Mouse (Mus musculus) myocyte (in vitro differentiated cells): ENCODE results near the gene Fam163a.

Experiments
- CEBPB ChIP-seq: IDR thresholded peaks from 2 replicates; pipeline ENCODE4 v1.6.1; 2011; ENCODE audit warnings: mild to moderate bottlenecking, moderate library complexity; ENCODE audit not compliant: poor library complexity, insufficient read depth, severe bottlenecking
- E2F4 ChIP-seq: IDR thresholded peaks from one replicate; pipeline ENCODE4 v1.6.1; 2011; ENCODE audit warnings: mild to moderate bottlenecking, control low read depth, moderate library complexity; ENCODE audit not compliant: insufficient read depth
- MAX ChIP-seq: IDR thresholded peaks from one replicate; pipeline ENCODE4 v1.6.1; 2011; ENCODE audit warnings: low read depth, mild to moderate bottlenecking, control low read depth
- MYOD1 ChIP-seq, 3 experiments: IDR thresholded peaks; one replicate each; pipeline ENCODE4 v1.6.1; 2011; ENCODE audit warnings: control low read depth in 2 of 3, low read depth in 2 of 3, mild to moderate bottlenecking in 2 of 3, moderate library complexity in 1 of 3; ENCODE audit not compliant: insufficient read length in 2 of 3, control insufficient read depth in 1 of 3
- MYOG ChIP-seq, 3 experiments: IDR thresholded peaks; one replicate each; pipeline ENCODE4 v1.6.1; 2011; ENCODE audit warnings: control low read depth in 2 of 3, low read depth in 2 of 3, mild to moderate bottlenecking in 2 of 3; ENCODE audit not compliant: insufficient read length in 2 of 3, control insufficient read depth in 1 of 3, insufficient read depth in 1 of 3
- POLR2A ChIP-seq: IDR thresholded peaks from one replicate; pipeline ENCODE4 v1.6.1; 2011; ENCODE audit warnings: low read depth, mild to moderate bottlenecking, control low read depth, moderate library complexity; ENCODE audit not compliant: insufficient read length
- POLR2AphosphoS2 ChIP-seq: IDR thresholded peaks from one replicate; pipeline ENCODE4 v1.6.1; 2011; ENCODE audit warnings: low read depth, control low read depth; ENCODE audit not compliant: insufficient read length
- REST ChIP-seq: IDR thresholded peaks from one replicate; pipeline ENCODE4 v1.6.1; 2011; ENCODE audit warnings: mild to moderate bottlenecking, control low read depth, moderate library complexity; ENCODE audit not compliant: insufficient read depth, insufficient read length
- SRF ChIP-seq: IDR thresholded peaks from one replicate; pipeline ENCODE4 v1.6.1; 2011; ENCODE audit warnings: low read depth; ENCODE audit not compliant: control insufficient read depth, insufficient read length
- TCF12 ChIP-seq: IDR thresholded peaks from one replicate; pipeline ENCODE4 v1.6.1; 2011; ENCODE audit warnings: mild to moderate bottlenecking, control low read depth; ENCODE audit not compliant: poor library complexity, insufficient read depth, severe bottlenecking
- TCF3 ChIP-seq: IDR thresholded peaks from one replicate; pipeline ENCODE4 v1.6.1; 2011; ENCODE audit warnings: low read depth, control low read depth; ENCODE audit not compliant: insufficient read length
- USF1 ChIP-seq: IDR thresholded peaks from one replicate; pipeline ENCODE4 v1.6.1; 2011; ENCODE audit warnings: low read depth, mild to moderate bottlenecking, control low read depth, moderate library complexity

DNA sequence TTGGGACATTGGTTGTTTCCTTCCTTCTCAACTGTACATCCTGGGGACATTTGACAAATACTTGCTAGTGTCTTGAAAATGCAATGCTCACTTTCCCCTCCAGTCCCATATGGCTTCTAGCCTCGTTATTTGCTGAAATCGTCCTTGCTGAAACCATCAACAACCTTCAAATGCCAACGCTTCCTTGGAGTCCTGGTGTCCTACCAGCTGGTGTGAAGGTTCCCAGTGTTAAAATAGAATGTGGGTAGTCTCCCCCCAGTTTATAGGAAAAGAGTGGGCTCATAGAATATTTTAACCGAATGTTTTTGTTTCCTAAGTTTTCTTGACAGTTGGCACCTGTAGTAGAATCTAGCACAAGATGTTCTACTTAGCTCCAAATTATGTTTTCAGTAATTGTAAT, 7.2 kb downstream of the Fam163a start:
- TF ChIP-seq MAX (no peak), USF1 (no peak), POLR2A (no peak), SRF (no peak), POLR2AphosphoS2 (no peak), CEBPB (no peak), MYOD1 (IDR thresholded peaks at IDR 0.05; ENCODE audit: control insufficient read depth in 1 of 3, insufficient read length in 2 of 3, low read depth in 2 of 3) (no peak), TCF12 (no peak), E2F4 (no peak), MYOG (IDR thresholded peaks at IDR 0.05; ENCODE audit: control insufficient read depth in 1 of 3, insufficient read depth in 1 of 3, insufficient read length in 2 of 3, low read depth in 2 of 3) (no peak), REST (no peak), TCF3 (no peak)
